ENCODE assay signal across 8 mouse cellular contexts in the genomic region with DNA sequence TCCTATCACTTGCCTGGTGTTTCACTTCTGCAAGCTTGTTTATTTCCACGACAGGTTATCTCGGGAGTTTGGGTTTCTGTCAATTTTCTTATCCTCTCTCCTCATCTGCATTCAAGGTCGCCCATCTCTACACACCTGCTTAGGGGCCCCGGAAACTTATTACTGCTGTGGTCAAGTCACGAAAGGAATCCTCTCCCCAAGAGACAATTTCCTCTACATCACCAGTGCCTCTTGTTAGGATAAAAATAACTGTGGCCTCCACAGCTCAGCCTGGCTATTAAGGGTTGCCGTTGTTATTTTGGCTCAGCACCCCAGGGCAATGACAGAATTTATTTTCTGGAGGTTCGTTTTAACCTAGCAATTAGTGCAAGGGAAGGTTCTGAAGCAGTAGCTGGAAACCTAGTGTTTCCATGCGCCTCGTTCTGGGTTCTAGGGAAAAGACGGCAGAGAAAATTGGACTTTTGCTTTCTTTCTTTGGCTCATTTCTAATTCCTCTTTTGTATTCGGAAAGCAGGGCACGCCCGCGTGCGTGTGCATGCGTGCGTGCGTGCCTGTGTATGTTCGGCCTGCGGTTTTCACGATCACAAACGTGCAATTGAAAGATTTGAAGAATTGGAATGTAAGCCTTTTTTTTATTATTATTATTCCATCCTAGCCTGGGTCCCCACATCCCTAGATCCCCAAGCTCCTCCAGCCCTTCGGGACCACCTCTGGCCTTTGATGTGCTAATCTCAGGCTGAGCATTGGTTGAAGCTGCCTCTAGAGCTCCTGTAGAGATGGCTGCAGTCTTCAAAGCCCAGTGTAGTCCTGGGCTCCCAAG.
DNase-seq lines count a peak whose midpoint lies in the region; ATAC-seq lines count a peak whose summit lies in the region.

No protein-coding gene starts in this region.

- no peak overlapping the region for H3K4me3 ChIP-seq in forebrain, embryonic 15.5 days
- H3K4me3 ChIP-seq in limb, embryonic 12.5 days (replicated peaks): peak overlapping the region; percentile 7; the same call in 1 of the 2 replicates

- no peak overlapping the region for H3K27ac ChIP-seq in forebrain, embryonic 15.5 days (replicated peaks)
- 0 out of 2 replicates have a peak overlapping the region, but pooled peaks have one; percentile 35 for H3K27ac ChIP-seq in limb, embryonic 12.5 days

- ATAC-seq in forebrain, embryonic 15.5 days (replicated peaks): no peak
- no peak for ATAC-seq in limb, embryonic 12.5 days (ENCODE audit: insufficient number of reproducible peaks, insufficient read depth, low FRiP score, low TSS enrichment, low read depth)

- 0 out of 2 replicates have a peak overlapping the region, but pooled peaks have one; percentile 19 for H3K9ac ChIP-seq in forebrain, embryonic 15.5 days (replicated peaks)
- H3K9ac ChIP-seq in limb, embryonic 12.5 days (replicated peaks): no peak overlapping the region

- WGBS in forebrain, embryonic 15.5 days: 14% methylated on average over 23 of the region's 23 CpGs
- WGBS in limb, embryonic 12.5 days: 13% methylated on average over 23 of the region's 23 CpGs

- no peaks in the 10 kb centered on the region for H3K36me3 ChIP-seq in forebrain, embryonic 15.5 days
- no peaks in the 10 kb centered on the region for H3K36me3 ChIP-seq in limb, embryonic 12.5 days

- H3K9me3 ChIP-seq in forebrain, embryonic 15.5 days: peaks cover 5% of the 10 kb centered on the region; the same call in 1 of the 2 replicates
- H3K9me3 ChIP-seq in limb, embryonic 12.5 days: peaks cover 12% of the 10 kb centered on the region

- H3K27me3 ChIP-seq in forebrain, embryonic 15.5 days: no peaks in the 10 kb centered on the region
- peaks cover 5% of the 10 kb centered on the region; the same call in 1 of the 2 replicates for H3K27me3 ChIP-seq in limb, embryonic 12.5 days

- H3K4me2 ChIP-seq in forebrain, embryonic 15.5 days (replicated peaks): peak overlapping the region; percentile 35
- H3K4me2 ChIP-seq in limb, embryonic 12.5 days: peak overlapping the region; percentile 45

- intact Hi-C loops in left cerebral cortex, postnatal 36 days (cut with DNase I): no loop called here

- DNase-seq in heart, adult 8-10 months (ENCODE audit: low spot score): peak; percentile 10
- DNase-seq in heart, postnatal 4 days: no peak
- peak; percentile 27 for DNase-seq in neural tube, embryonic 10.5 days (ENCODE audit: extremely low spot score, low spot score)
- no peak for DNase-seq in gastrocnemius, postnatal 25 days
- no peak for DNase-seq in layer of hippocampus, adult 11-12 months (ENCODE audit: low spot score)
- DNase-seq in left cerebral cortex, postnatal 36 days (ENCODE audit: low spot score in 2 of 2): no peak

- peaks cover 21% of the 10 kb centered on the region for H3K4me1 ChIP-seq in forebrain, embryonic 15.5 days
- peaks cover 36% of the 10 kb centered on the region for H3K4me1 ChIP-seq in limb, embryonic 12.5 days (replicated peaks)

Comparison
In these comparisons a context has a peak if more than half of its experiments do, and no peak if none do; other contexts are left out.
1. DNase-seq: peak in heart, adult 8-10 months (single experiment) and neural tube, embryonic 10.5 days (single experiment); none in heart, postnatal 4 days (single experiment), gastrocnemius, postnatal 25 days (single experiment), layer of hippocampus, adult 11-12 months (single experiment) and left cerebral cortex, postnatal 36 days (0 of 2).